Mouse (Mus musculus) limb, embryonic 11.5 days (tissue): ENCODE data around the gene Parp16. TPM values are rescaled to one million over a fixed set of nuclear protein-coding genes. Genes with fewer than 3 reads are reported as not detected.

Experiments
- ATAC-seq: fragments of 200-750 bp; cut with Nextera tagmentation; 2 replicates; pipeline ENCODE4 v1.8.0; 2017; ENCODE audit warnings: low read depth; ENCODE audit not compliant: insufficient number of reproducible peaks, low FRiP score, low TSS enrichment
- DNase-seq: peaks from one replicate; pipeline ENCODE4 v3.0.0-alpha.2; 2015; ENCODE audit warnings: low spot score
- H3K27ac ChIP-seq: fragments of 300-500 bp; sonication (generic); replicated peaks from 2 replicates; pipeline ENCODE4 v1.5.1; 2014; ENCODE audit warnings: low read depth, mild to moderate bottlenecking, low read length
- H3K27me3 ChIP-seq: fragments of 300-500 bp; sonication (generic); 2 replicates; pipeline ENCODE4 v1.6.1; 2014; ENCODE audit warnings: mild to moderate bottlenecking, low read length, mixed read lengths; ENCODE audit not compliant: control insufficient read depth, insufficient read depth
- H3K36me3 ChIP-seq: fragments of 300-500 bp; sonication (generic); 2 replicates; pipeline ENCODE4 v1.6.1; 2014; ENCODE audit warnings: mild to moderate bottlenecking, low read length, moderate library complexity, mixed read lengths; ENCODE audit not compliant: control insufficient read depth, insufficient read depth
- H3K4me1 ChIP-seq: fragments of 300-500 bp; sonication (generic); 2 replicates; pipeline ENCODE4 v1.6.1; 2014; ENCODE audit warnings: low read length, mixed read lengths; ENCODE audit not compliant: control insufficient read depth, insufficient read depth
- H3K4me2 ChIP-seq: fragments of 300-500 bp; sonication (generic); 2 replicates; pipeline ENCODE4 v1.6.1; 2014; ENCODE audit warnings: low read depth, mild to moderate bottlenecking, moderate library complexity; ENCODE audit not compliant: severe bottlenecking
- H3K4me3 ChIP-seq: fragments of 300-500 bp; sonication (generic); 2 replicates; pipeline ENCODE4 v1.5.1; 2014; ENCODE audit warnings: low read depth, low read length
- H3K9ac ChIP-seq: fragments of 300-500 bp; sonication (generic); 2 replicates; pipeline ENCODE4 v1.6.1; 2014; ENCODE audit warnings: mild to moderate bottlenecking, low read length
- H3K9me3 ChIP-seq: fragments of 300-500 bp; sonication (generic); 2 replicates; pipeline ENCODE4 v1.6.1; 2016; ENCODE audit warnings: low read length; ENCODE audit not compliant: control insufficient read depth
- whole genome bisulfite sequencing: fragments of 180-500 bp; shearing (Covaris S2); extraction: QIAGEN DNeasy Blood & Tissue Kit; methylation state at CpG from one replicate; pipeline ENCODE4 v1.1.7; 2014; 5-methylcytosine and 5-hydroxymethylcytosine counted together
- polyA plus RNA-seq: library from polyadenylated mRNA; unstranded; fragments of >200 nt; fragmentation: Nextera tagmentation; extraction: Ambion mirVana; gene quantifications from 2 replicates; pipeline ENCODE4 v1.2.1, GENCODE M21; 2014

Parp16 gene
- polyA plus RNA-seq, 1 experiment from 2014 or later, result 7.2 TPM

DNA sequence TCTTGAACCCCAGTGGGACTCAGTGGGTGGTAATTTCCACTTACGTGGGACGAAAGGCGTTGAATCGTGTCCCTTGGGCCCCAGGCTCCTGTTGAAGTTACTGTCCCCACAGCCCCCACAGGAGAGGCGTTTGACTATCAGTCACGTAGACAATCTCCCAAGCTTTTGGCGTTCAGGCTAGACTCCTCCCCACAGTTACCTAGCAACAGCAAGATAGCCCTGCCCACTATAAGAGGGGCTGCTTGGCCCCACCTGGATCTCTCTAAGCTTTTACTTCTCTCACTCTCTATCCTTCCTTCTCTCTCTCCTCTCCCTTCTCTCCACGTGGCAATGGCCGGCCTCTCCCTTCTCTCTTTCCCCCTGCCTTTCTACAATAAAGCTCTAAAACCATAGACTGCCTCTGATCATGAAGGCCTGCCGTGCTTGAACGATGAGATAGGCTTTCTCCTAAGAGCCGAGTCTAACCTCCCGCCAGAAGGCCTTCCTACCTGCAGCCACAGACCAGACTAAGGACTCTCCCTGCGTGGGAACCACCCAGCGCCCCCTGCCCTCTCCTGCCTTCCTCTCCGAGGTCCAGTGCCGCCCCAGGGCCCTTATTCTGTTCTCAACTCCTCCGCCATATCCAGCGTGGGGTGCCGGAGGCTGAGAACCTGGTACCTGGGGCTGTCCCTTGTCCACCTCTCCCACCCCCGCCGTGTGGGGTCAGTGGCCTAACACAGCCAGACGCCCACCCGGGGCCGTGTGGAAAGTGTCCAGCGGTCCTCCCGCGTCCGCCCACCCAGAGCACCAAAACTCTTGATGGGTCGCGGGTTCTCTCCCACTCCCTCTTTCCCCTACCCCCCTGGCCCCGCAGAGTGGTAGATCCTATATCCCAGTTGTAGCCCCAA, 13.4 kb downstream of the Parp16 start:
- H3K27ac ChIP-seq, result no peak overlapping the region
- no peaks in the 10 kb centered on the region for H3K4me1 ChIP-seq
- H3K27me3 ChIP-seq, result no peaks in the 10 kb centered on the region
- DNase-seq, result no peak
- H3K9ac ChIP-seq, result no peak overlapping the region
- no peak for ATAC-seq
- H3K4me2 ChIP-seq, result no peak overlapping the region
- H3K9me3 ChIP-seq, result no peaks in the 10 kb centered on the region
- WGBS, result 92% methylated on average over 32 of the region's 32 CpGs
- no peaks in the 10 kb centered on the region for H3K36me3 ChIP-seq
- H3K4me3 ChIP-seq, result no peak overlapping the region

DNA sequence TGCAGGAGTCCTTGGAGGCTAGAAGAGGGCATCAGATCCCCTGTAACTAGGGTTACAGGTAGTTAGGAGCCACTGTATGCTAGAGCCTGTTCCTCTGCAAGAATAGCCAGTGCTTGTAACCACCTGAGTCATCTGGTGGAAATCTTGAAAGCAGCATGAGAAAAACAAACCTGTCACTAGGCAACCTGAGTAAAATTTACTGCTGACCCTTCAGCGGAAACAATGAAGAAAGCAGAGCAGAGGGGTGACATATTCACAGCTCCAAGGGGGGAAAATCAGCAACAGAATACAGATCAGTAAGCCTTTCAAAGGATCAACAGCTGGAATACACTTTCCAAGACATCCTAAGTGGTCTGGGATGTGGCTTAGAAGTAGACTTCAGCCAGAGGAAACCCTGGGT, 16.4 kb downstream of the Parp16 start:
- ATAC-seq (no peak), DNase-seq (no peak)
- H3K27ac ChIP-seq, result no peak overlapping the region
- 36% methylated on average over 1 of the region's 1 CpGs for WGBS
- H3K36me3 ChIP-seq, result no peaks in the 10 kb centered on the region
- H3K4me2 ChIP-seq, result no peak overlapping the region
- peaks cover 3% of the 10 kb centered on the region; the same call in 1 of the 2 replicates for H3K4me1 ChIP-seq
- no peak overlapping the region for H3K4me3 ChIP-seq
- H3K9me3 ChIP-seq, result no peaks in the 10 kb centered on the region
- H3K9ac ChIP-seq, result no peak overlapping the region
- no peaks in the 10 kb centered on the region for H3K27me3 ChIP-seq

DNA sequence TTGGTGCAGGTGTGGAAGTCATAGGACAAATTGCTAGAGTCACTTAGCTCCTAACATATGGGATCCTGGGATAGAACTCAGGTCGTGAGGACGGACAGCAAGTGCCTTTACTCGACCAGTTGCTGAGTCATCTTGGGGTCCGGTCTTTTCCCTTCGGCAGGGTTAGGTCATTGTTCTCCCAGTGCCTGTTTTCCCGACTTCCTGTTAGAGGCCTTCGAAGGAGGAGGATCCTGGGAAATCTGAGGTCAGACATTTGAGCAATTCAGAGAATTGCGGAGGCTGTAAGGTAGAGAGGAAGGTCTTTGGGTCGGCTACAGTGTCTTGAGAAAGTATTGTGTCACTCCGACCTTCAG, 19.2 kb downstream of the Parp16 start:
- H3K4me3 ChIP-seq, result peak overlapping the region; percentile 65
- H3K36me3 ChIP-seq, result no peaks in the 10 kb centered on the region
- 27% methylated on average over 10 of the region's 10 CpGs for WGBS
- ATAC-seq, result no peak
- H3K4me2 ChIP-seq, result peak overlapping the region; percentile 92
- no peak for DNase-seq
- no peak overlapping the region for H3K9ac ChIP-seq
- peaks cover 3% of the 10 kb centered on the region; the same call in 1 of the 2 replicates for H3K4me1 ChIP-seq
- H3K27me3 ChIP-seq, result no peaks in the 10 kb centered on the region
- H3K27ac ChIP-seq, result peak overlapping the region; percentile 1; the same call in 1 of the 2 replicates
- no peaks in the 10 kb centered on the region for H3K9me3 ChIP-seq

- peak; percentile 92 for ATAC-seq
- under 1% methylated on average over 59 of the region's 59 CpGs for WGBS
- no peaks in the 10 kb centered on the region for H3K36me3 ChIP-seq
- H3K4me3 ChIP-seq, result peak overlapping the region; percentile 65
- peaks cover 3% of the 10 kb centered on the region; the same call in 1 of the 2 replicates for H3K4me1 ChIP-seq
- DNase-seq, result peak; percentile 90
- H3K9me3 ChIP-seq, result no peaks in the 10 kb centered on the region
- peak overlapping the region; percentile 86 for H3K9ac ChIP-seq
- peak overlapping the region; percentile 92 for H3K4me2 ChIP-seq
- peak overlapping the region; percentile 84 for H3K27ac ChIP-seq
- no peaks in the 10 kb centered on the region for H3K27me3 ChIP-seq
These were observed 19.8 kb downstream of the Parp16 start for GRCm38 (mm10) chr9:65214778-65215493.

- no peak for DNase-seq
- H3K9ac ChIP-seq, result peak overlapping the region; percentile 86
- peak overlapping the region; percentile 84 for H3K27ac ChIP-seq
- WGBS, result 7% methylated on average over 31 of the region's 31 CpGs
- peak; percentile 41 for ATAC-seq
- peaks cover 3% of the 10 kb centered on the region; the same call in 1 of the 2 replicates for H3K4me1 ChIP-seq
- peak overlapping the region; percentile 92 for H3K4me2 ChIP-seq
- H3K27me3 ChIP-seq, result no peaks in the 10 kb centered on the region
- peak overlapping the region; percentile 65 for H3K4me3 ChIP-seq
- no peaks in the 10 kb centered on the region for H3K36me3 ChIP-seq
- H3K9me3 ChIP-seq, result no peaks in the 10 kb centered on the region
These were observed 20.5 kb downstream of the Parp16 start for GRCm38 (mm10) chr9:65215494-65216126.

- WGBS, result 42% methylated on average over 8 of the region's 8 CpGs
- Histone ChIP-seq H3K27ac (no peak overlapping the region), H3K27me3 (no peaks in the 10 kb centered on the region), H3K4me3 (no peak overlapping the region), H3K36me3 (no peaks in the 10 kb centered on the region), H3K9me3 (no peaks in the 10 kb centered on the region), H3K4me1 (peaks cover 3% of the 10 kb centered on the region; the same call in 1 of the 2 replicates), H3K9ac (no peak overlapping the region), H3K4me2 (0 out of 2 replicates have a peak overlapping the region, but pooled peaks have one; percentile 5)
- ATAC-seq, result no peak
- no peak for DNase-seq
These were observed 21.8 kb downstream of the Parp16 start for GRCm38 (mm10) chr9:65216972-65217371.

DNA sequence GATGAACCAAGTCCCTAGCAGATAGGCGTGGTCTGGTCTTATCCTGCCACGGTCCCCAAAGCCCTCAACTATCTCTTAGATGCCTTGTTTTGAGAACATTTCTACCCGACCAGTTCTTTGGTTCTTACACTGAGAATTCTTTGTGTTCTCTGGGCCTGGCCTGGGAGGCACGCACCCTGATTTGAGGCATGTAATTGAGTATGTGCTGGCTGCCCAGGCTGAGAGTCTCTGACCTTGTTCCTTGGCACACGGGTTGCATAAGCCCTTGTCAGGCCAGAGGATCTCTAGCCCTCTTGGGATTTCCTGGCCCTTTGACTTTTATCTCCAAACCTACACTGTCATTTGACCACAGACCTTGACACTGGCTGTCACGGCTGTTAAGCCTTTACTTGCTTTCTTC, 22.5 kb downstream of the Parp16 start:
- 63% methylated on average over 6 of the region's 6 CpGs for WGBS
- no peak for ATAC-seq
- H3K36me3 ChIP-seq, result no peaks in the 10 kb centered on the region; the same call in 1 of the 2 replicates

GRCm38 (mm10) chr9:65218916-65219315, 23.8 kb downstream of the Parp16 start:
- WGBS, result 80% methylated on average over 1 of the region's 1 CpGs
- H3K36me3 ChIP-seq, result no peaks in the 10 kb centered on the region; the same call in 1 of the 2 replicates
- no peak overlapping the region for H3K27ac ChIP-seq
- H3K27me3 ChIP-seq, result no peaks in the 10 kb centered on the region
- ATAC-seq, result no peak
- no peaks in the 10 kb centered on the region for H3K9me3 ChIP-seq
- H3K4me2 ChIP-seq, result no peak overlapping the region
- H3K4me3 ChIP-seq, result no peak overlapping the region
- no peak for DNase-seq
- H3K4me1 ChIP-seq, result peaks cover 3% of the 10 kb centered on the region; the same call in 1 of the 2 replicates
- H3K9ac ChIP-seq, result no peak overlapping the region

More for the DNA sequence above, 22.5 kb downstream of the Parp16 start:
- no peaks in the 10 kb centered on the region for H3K9me3 ChIP-seq
- no peak overlapping the region; the same call in 1 of the 2 replicates for H3K9ac ChIP-seq
- no peak for DNase-seq
- no peak overlapping the region for H3K4me2 ChIP-seq
- H3K4me3 ChIP-seq, result no peak overlapping the region
- peaks cover 3% of the 10 kb centered on the region; the same call in 1 of the 2 replicates for H3K4me1 ChIP-seq
- no peaks in the 10 kb centered on the region for H3K27me3 ChIP-seq
- H3K27ac ChIP-seq, result no peak overlapping the region
